Mouse (Mus musculus) forebrain, embryonic 12.5 days (tissue): ENCODE data around the gene Samsn1. TPM values are rescaled to one million over a fixed set of nuclear protein-coding genes. Genes with fewer than 3 reads are reported as not detected.
"Not testable (repeated sequence)": the region's sequence is repeated elsewhere in the genome, so short reads cannot be mapped to it uniquely, and the experiment has no call there.

Source experiments
- ATAC-seq: fragments of 200-750 bp; cut with Nextera tagmentation; 2 replicates; pipeline ENCODE4 v1.8.0; 2017; ENCODE audit warnings: moderate TSS enrichment; ENCODE audit not compliant: low FRiP score
- H3K27ac ChIP-seq: fragments of 300-500 bp; sonication (generic); 2 replicates; pipeline ENCODE4 v1.5.1; 2016; ENCODE audit warnings: mild to moderate bottlenecking
- H3K27me3 ChIP-seq: fragments of 300-500 bp; sonication (generic); 2 replicates; pipeline ENCODE4 v1.6.1; 2016; ENCODE audit warnings: mild to moderate bottlenecking
- H3K36me3 ChIP-seq: fragments of 300-500 bp; sonication (generic); replicated peaks from 2 replicates; pipeline ENCODE4 v1.6.1; 2016; ENCODE audit warnings: mild to moderate bottlenecking
- H3K4me1 ChIP-seq: fragments of 300-500 bp; sonication (generic); 2 replicates; pipeline ENCODE4 v1.6.1; 2016
- H3K4me2 ChIP-seq: fragments of 300-500 bp; sonication (generic); 2 replicates; pipeline ENCODE4 v1.6.1; 2016; ENCODE audit warnings: mild to moderate bottlenecking, moderate library complexity
- H3K4me3 ChIP-seq: fragments of 300-500 bp; sonication (generic); replicated peaks from 2 replicates; pipeline ENCODE4 v1.5.1; 2016; ENCODE audit warnings: mild to moderate bottlenecking
- H3K9ac ChIP-seq: fragments of 300-500 bp; sonication (generic); 2 replicates; pipeline ENCODE4 v1.6.1; 2016; ENCODE audit warnings: mild to moderate bottlenecking
- H3K9me3 ChIP-seq: fragments of 300-500 bp; sonication (generic); 2 replicates; pipeline ENCODE4 v1.6.1; 2016
- WGBS: fragments of 180-500 bp; shearing (Covaris S2); methylation state at CpG from one replicate; pipeline ENCODE4 v1.1.7; 2016; 5-methylcytosine and 5-hydroxymethylcytosine counted together
- polyA plus RNA-seq: library from polyadenylated mRNA; unstranded; fragments of >200 nt; fragmentation: Nextera tagmentation; extraction: Ambion mirVana; gene quantifications from 2 replicates; pipeline ENCODE4 v1.2.1, GENCODE M21; 2016

Samsn1 gene
- polyA plus RNA-seq, 1 experiment from 2014 or later, result 1.5 TPM

DNA sequence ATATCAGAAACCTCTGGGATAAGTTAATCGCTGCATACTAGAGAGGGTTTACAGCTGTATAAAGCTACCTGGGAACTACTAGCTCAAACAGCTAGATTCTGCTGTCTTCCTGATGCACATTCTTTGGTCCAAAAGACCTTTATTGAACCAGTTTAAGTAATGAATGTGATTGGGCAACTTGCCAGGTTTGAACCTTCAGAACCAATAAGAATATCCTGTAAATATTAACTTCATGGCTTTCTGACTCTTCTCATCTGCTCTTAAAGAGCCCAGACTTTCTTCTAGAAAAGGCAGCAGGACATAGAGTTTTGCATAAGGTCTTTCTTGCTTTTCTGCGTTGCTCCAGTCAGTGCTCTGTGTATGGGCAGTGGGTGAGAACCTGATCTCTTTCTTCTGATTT, 165.7 kb downstream of the Samsn1 start:
- 92% methylated on average over 2 of the region's 2 CpGs for WGBS
- Histone ChIP-seq H3K4me2 (no peak overlapping the region), H3K27me3 (no peaks in the 10 kb centered on the region), H3K4me3 (no peak overlapping the region), H3K9ac (no peak overlapping the region), H3K27ac (no peak overlapping the region), H3K36me3 (no peaks in the 10 kb centered on the region), H3K9me3 (no peaks in the 10 kb centered on the region), H3K4me1 (no peaks in the 10 kb centered on the region)
- no peak for ATAC-seq

GRCm38 (mm10) chr16:75855402-75855801, 166.7 kb downstream of the Samsn1 start:
- H3K4me3 ChIP-seq, result no peak overlapping the region
- no peak overlapping the region for H3K9ac ChIP-seq
- no peaks in the 10 kb centered on the region for H3K4me1 ChIP-seq
- no peaks in the 10 kb centered on the region for H3K9me3 ChIP-seq
- no peak for ATAC-seq
- H3K36me3 ChIP-seq, result no peaks in the 10 kb centered on the region
- 95% methylated on average over 7 of the region's 7 CpGs for whole genome bisulfite sequencing
- H3K4me2 ChIP-seq, result no peak overlapping the region
- H3K27me3 ChIP-seq, result no peaks in the 10 kb centered on the region
- no peak overlapping the region for H3K27ac ChIP-seq

DNA sequence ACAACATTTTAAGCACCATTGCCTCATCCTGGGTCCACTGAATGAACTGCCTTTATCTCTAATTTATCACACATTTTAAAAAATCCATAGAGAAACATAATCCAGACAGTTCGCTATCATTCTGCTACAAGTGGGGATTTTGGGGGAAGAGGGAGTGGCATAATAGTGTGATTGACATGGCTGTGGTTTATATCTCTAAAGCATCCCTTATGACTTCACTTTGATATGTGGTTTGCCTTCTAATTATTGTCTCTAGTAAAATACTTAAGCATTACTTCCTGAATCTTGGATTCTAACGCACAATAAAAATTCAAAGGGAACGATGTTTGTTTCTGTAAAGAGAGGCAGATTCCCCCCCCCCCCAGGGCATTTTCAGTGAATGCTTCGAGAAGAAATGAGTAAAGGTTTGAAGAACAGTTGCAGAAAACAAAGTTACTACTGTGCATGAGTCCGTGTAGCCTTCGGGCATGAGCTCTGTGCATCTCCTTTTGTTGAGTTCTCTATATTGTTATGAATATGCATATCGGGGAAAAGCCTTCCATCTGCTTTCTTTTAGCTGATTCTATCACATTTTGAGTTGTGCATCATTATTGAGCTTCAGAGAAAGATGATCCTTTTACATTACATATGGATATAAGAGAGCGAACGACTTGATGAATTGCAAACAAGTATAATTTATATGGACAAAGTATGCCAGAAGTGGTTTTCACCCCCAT, 168.4 kb downstream of the Samsn1 start:
- ATAC-seq, result no peak

GRCm38 (mm10) chr16:75852485-75852884, 169.6 kb downstream of the Samsn1 start:
- Histone ChIP-seq H3K27ac (no peak overlapping the region), H3K4me1 (no peaks in the 10 kb centered on the region), H3K4me2 (no peak overlapping the region), H3K36me3 (no peaks in the 10 kb centered on the region), H3K9me3 (no peaks in the 10 kb centered on the region), H3K4me3 (no peak overlapping the region), H3K9ac (no peak overlapping the region), H3K27me3 (no peaks in the 10 kb centered on the region)
- no peak for ATAC-seq
- WGBS, result 76% methylated on average over 2 of the region's 2 CpGs

More for the DNA sequence above, 168.4 kb downstream of the Samsn1 start:
- H3K27ac ChIP-seq, result no peak overlapping the region
- no peaks in the 10 kb centered on the region for H3K27me3 ChIP-seq
- no peak overlapping the region for H3K9ac ChIP-seq
- WGBS, result 86% methylated on average over 9 of the region's 9 CpGs
- H3K4me3 ChIP-seq, result no peak overlapping the region
- no peak overlapping the region for H3K4me2 ChIP-seq
- no peaks in the 10 kb centered on the region for H3K9me3 ChIP-seq
- no peaks in the 10 kb centered on the region for H3K4me1 ChIP-seq
- H3K36me3 ChIP-seq, result no peaks in the 10 kb centered on the region

DNA sequence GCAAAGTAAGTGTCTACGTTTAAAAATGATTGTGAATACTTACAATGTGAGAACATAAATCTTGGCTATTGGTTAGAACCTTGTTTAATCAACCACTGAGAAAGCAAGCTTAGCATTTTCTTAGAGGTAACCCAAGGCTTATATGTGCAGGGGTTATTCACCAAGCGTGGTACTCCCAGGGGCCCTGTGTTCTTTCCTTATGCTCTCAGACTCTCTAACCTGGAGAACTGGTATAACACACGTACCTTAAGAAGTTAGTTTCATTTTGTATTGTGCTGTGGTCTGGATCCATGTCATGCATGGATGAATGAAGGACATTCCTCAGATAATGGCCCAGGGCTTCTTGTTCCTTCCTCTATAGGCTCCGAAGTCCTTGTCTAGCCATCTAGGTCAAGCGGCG, 173.0 kb downstream of the Samsn1 start:
- no peaks in the 10 kb centered on the region for H3K4me1 ChIP-seq
- no peaks in the 10 kb centered on the region for H3K27me3 ChIP-seq
- H3K4me3 ChIP-seq, result no peak overlapping the region
- no peaks in the 10 kb centered on the region for H3K36me3 ChIP-seq
- ATAC-seq, result no peak
- no peak overlapping the region for H3K27ac ChIP-seq
- no peak overlapping the region for H3K4me2 ChIP-seq
- no peak overlapping the region for H3K9ac ChIP-seq
- no peaks in the 10 kb centered on the region for H3K9me3 ChIP-seq
- 90% methylated on average over 6 of the region's 6 CpGs for WGBS

- Histone ChIP-seq H3K9me3 (no peaks in the 10 kb centered on the region), H3K9ac (no peak overlapping the region), H3K36me3 (no peaks in the 10 kb centered on the region), H3K27me3 (no peaks in the 10 kb centered on the region), H3K27ac (no peak overlapping the region), H3K4me2 (no peak overlapping the region), H3K4me3 (no peak overlapping the region), H3K4me1 (no peaks in the 10 kb centered on the region)
- WGBS, result 79% methylated on average over 7 of the region's 7 CpGs
- ATAC-seq, result no peak
Observed at GRCm38 (mm10) chr16:75843653-75844062, 178.4 kb downstream of the Samsn1 start.

DNA sequence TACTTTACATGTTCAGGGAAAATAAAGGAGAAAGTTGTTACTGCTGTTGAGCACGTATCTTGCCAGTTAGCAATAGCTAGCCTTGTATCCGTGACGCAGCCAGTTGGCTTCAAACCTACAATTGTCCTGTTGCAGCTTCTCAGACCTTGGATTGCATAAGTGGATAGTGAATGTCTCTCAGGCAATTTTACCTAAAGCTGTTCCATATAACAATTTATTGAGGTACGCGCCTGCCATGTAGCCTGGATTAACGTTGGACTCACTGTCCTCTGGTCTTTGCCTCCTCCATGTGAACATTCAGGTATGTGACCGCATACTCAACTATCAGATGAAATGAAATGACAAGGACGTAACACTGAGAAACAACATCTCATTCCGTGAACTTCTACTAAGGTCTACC, 179.1 kb downstream of the Samsn1 start:
- H3K27ac ChIP-seq, result no peak overlapping the region
- no peak for ATAC-seq
- H3K4me1 ChIP-seq, result no peaks in the 10 kb centered on the region
- no peaks in the 10 kb centered on the region for H3K9me3 ChIP-seq
- H3K4me2 ChIP-seq, result no peak overlapping the region
- 94% methylated on average over 9 of the region's 9 CpGs for WGBS
- no peak overlapping the region for H3K9ac ChIP-seq
- no peaks in the 10 kb centered on the region for H3K27me3 ChIP-seq
- no peak overlapping the region for H3K4me3 ChIP-seq
- no peaks in the 10 kb centered on the region for H3K36me3 ChIP-seq

DNA sequence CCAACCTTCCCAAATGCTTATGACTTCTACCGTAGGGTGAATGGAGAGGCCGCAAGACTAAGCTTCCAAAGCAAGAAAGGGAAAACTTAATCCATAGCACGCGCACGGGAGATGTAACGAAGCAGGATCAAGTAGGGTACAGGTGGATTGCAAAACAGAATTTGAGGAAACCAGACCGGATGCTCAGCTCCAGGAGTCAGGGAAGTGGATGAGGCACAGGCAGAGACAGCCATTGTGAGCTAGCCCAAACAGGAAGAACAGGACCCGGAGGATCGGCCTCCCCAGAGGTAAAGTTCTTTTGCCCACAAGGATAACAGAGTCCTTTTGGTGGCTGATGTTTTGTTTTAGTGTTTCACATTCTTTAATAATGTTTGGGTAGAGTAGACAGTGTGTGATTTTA, 179.5 kb downstream of the Samsn1 start:
- Histone ChIP-seq H3K4me3 (no peak overlapping the region), H3K36me3 (no peaks in the 10 kb centered on the region), H3K4me1 (no peaks in the 10 kb centered on the region), H3K9me3 (no peaks in the 10 kb centered on the region), H3K9ac (no peak overlapping the region), H3K27me3 (no peaks in the 10 kb centered on the region), H3K4me2 (no peak overlapping the region), H3K27ac (no peak overlapping the region)
- ATAC-seq, result no peak
- 82% methylated on average over 9 of the region's 9 CpGs for WGBS

GRCm38 (mm10) chr16:75837728-75838451, 184.2 kb downstream of the Samsn1 start:
- 92% methylated on average over 5 of the region's 5 CpGs for WGBS

DNA sequence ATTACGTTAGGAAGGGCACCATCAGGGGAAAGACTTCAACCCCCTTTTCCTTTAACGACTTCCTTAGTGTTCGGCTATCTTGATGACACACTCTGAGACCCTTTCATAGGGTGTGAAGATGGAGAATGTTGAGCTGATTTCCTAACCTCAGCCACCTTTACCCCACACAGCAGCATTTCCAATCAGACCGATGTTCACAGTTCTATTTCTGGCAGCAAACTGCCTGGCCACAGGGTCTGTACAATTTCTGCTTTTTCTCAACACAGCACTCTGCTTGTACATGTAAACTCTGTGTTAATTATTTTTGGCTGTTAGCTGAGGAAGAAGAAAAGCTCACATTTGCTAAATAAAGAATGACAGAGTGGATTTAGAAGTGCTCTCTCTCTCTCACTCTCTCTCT, 190.7 kb downstream of the Samsn1 start:
- H3K9me3 ChIP-seq, result no peaks in the 10 kb centered on the region

More at GRCm38 (mm10) chr16:75837728-75838451, 184.2 kb downstream of the Samsn1 start:
- no peaks in the 10 kb centered on the region for H3K36me3 ChIP-seq
- no peak overlapping the region for H3K4me2 ChIP-seq
- no peak overlapping the region for H3K4me3 ChIP-seq
- no peaks in the 10 kb centered on the region for H3K4me1 ChIP-seq
- no peak overlapping the region for H3K27ac ChIP-seq
- H3K9me3 ChIP-seq, result no peaks in the 10 kb centered on the region
- no peaks in the 10 kb centered on the region for H3K27me3 ChIP-seq
- no peak for ATAC-seq
- H3K9ac ChIP-seq, result no peak overlapping the region

GRCm38 (mm10) chr16:75826949-75827348, 195.1 kb downstream of the Samsn1 start:
- not testable (repeated sequence) for H3K27ac ChIP-seq, H3K36me3 ChIP-seq, H3K4me1 ChIP-seq, H3K27me3 ChIP-seq, H3K9ac ChIP-seq, H3K9me3 ChIP-seq, H3K4me2 ChIP-seq, ATAC-seq, H3K4me3 ChIP-seq

More for the DNA sequence above, 190.7 kb downstream of the Samsn1 start:
- ATAC-seq, result no peak
- Histone ChIP-seq H3K4me2 (no peak overlapping the region), H3K36me3 (no peaks in the 10 kb centered on the region), H3K4me3 (no peak overlapping the region), H3K4me1 (no peaks in the 10 kb centered on the region), H3K27me3 (no peaks in the 10 kb centered on the region), H3K9ac (no peak overlapping the region), H3K27ac (no peak overlapping the region)
- WGBS, result 82% methylated on average over 4 of the region's 4 CpGs

- Histone ChIP-seq H3K4me2 (no peak overlapping the region), H3K4me3 (no peak overlapping the region), H3K9ac (no peak overlapping the region), H3K27me3 (no peaks in the 10 kb centered on the region), H3K27ac (no peak overlapping the region), H3K36me3 (no peaks in the 10 kb centered on the region), H3K4me1 (no peaks in the 10 kb centered on the region), H3K9me3 (no peaks in the 10 kb centered on the region)
- ATAC-seq, result peak; percentile 46; the same call in 1 of the 2 replicates
Observed at GRCm38 (mm10) chr16:75826498-75826897, 195.6 kb downstream of the Samsn1 start.

DNA sequence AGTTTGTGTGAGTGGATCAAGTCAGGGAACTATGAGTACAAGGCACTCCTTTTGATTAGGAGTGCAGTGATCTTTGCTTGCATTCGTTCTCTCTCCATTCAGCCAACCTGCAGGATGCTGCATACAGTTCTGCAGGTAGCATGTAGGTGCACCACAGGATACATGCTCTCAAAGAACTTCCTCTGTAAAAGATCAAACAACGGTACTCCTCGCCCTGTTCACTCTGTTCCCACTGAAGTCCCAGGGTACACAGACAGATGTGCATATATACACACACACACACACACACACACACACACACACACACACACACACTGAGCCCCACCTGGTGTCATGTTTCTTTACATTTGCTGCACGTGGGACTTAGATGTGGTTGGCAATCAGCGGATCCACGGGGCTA, 198.9 kb downstream of the Samsn1 start:
- no peaks in the 10 kb centered on the region for H3K9me3 ChIP-seq
- no peak overlapping the region for H3K4me2 ChIP-seq
- H3K27me3 ChIP-seq, result no peaks in the 10 kb centered on the region
- no peak overlapping the region for H3K4me3 ChIP-seq
- H3K9ac ChIP-seq, result no peak overlapping the region
- no peaks in the 10 kb centered on the region for H3K36me3 ChIP-seq
- no peak overlapping the region for H3K27ac ChIP-seq
- ATAC-seq, result no peak
- no peaks in the 10 kb centered on the region for H3K4me1 ChIP-seq
- WGBS, result 81% methylated on average over 6 of the region's 6 CpGs
